Mouse (Mus musculus) embryonic fibroblast, embryonic 13.5 days (primary cell): ENCODE measurements around the gene Sectm1b. TPM values are rescaled to one million over a fixed set of nuclear protein-coding genes. Genes with fewer than 3 reads are reported as not detected.
A peak's percentile ranks its signal among the peaks of the same experiment; 100 is the strongest.
"Not testable (repeated sequence)": the region's sequence is repeated elsewhere in the genome, so short reads cannot be mapped to it uniquely, and the experiment has no call there.

Experiments used
- H3K27ac ChIP-seq: 2 replicates; pipeline ENCODE4 v1.5.1; 2012; ENCODE audit warnings: low read length, control low read depth, inconsistent platforms; ENCODE audit not compliant: insufficient read depth
- H3K4me1 ChIP-seq: 2 replicates; pipeline ENCODE4 v1.6.1; 2011; ENCODE audit warnings: low read length; ENCODE audit not compliant: control insufficient read depth, insufficient read depth
- H3K4me3 ChIP-seq: 2 replicates; pipeline ENCODE4 v1.5.1; 2011; ENCODE audit warnings: mild to moderate bottlenecking, control low read depth, low read length; ENCODE audit not compliant: insufficient read depth
- CTCF ChIP-seq: IDR thresholded peaks from 2 replicates; pipeline ENCODE4 v1.5.1; 2011; ENCODE audit warnings: mild to moderate bottlenecking, control low read depth, low read length, moderate library complexity, borderline replicate concordance; ENCODE audit not compliant: insufficient read depth
- POLR2A ChIP-seq: IDR thresholded peaks from 2 replicates; pipeline ENCODE4 v1.6.1; 2011; ENCODE audit warnings: low read depth, mild to moderate bottlenecking, control low read depth, low read length, moderate library complexity
- polyA plus RNA-seq: library from polyadenylated mRNA; stranded (reverse); fragments of >200 nt; gene quantifications from 2 replicates; pipeline ENCODE4 v1.2.4, GENCODE M21; 2011; ENCODE audit warnings: low read depth; ENCODE audit not compliant: missing spikeins, insufficient read length

The Sectm1b gene
- polyA plus RNA-seq, 1 experiment: not detected

DNA sequence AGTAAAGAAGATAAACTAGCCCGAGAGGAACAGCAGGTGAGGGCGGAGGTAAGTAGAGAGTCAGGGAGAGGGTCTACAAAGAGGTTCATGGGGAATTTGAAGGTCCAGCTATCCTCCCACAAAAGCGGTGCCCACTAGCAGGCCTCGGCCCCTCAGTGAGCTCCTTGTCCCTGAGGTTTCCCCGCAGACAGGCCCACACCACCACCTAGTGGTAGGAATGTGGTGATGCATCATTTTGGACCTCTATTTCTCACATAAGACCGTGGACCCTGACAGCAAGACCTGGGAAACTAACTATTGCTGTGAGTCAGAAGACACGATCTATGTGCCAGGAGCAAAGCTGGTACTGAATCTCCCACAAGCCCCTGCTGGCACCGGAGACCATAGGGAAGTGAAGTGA lies 9.8 kb downstream of the Sectm1b start:
- no peak overlapping the region for H3K4me3 ChIP-seq
- no peaks in the 10 kb centered on the region for H3K4me1 ChIP-seq
- H3K27ac ChIP-seq: no peak overlapping the region
- peak; percentile 76; the same call in 1 of the 2 replicates for TF ChIP-seq CTCF
- no peak for TF ChIP-seq POLR2A

DNA sequence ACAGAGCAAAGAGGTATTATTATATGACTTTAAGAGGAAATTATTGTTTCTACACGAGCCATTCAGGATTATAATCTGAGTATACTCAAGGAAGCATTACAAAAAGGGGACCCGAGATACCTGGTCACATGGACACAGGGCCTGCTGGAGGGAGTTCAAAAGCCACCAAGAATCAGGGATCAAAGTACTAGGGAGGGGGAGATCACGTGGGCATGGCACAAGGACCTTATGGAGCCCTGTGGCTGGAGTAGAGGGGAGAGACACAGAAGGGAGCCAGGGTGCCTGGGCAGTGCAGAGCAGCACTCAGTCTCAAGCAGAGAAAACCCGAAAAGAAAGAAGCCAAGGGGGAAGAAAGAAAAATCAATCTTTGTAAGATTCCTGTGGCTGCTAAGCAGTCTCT lies 11.0 kb downstream of the Sectm1b start:
- Histone ChIP-seq H3K4me1 (no peaks in the 10 kb centered on the region), H3K4me3 (no peak overlapping the region), H3K27ac (no peak overlapping the region)
- TF ChIP-seq CTCF (no peak), POLR2A (no peak)

DNA sequence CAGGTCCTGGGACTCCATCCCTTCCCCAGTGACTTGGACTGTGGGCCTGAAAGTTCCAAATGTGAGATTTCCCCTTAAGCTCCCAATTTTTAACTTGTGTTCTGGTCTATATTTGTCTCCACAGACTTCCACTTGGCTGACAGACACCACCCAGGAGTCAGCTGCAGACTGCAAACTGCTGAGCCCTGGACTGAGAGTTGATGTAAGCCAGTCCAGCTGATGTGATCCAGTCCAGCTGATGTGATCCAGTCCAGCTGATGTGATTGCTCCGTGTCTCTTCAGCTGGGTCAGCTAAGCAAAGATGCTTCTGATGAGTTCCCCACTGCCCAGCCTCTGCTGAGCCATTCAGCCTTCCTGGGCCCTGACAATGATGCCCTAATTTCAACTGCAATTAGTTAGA lies 11.6 kb downstream of the Sectm1b start:
- no peak overlapping the region for H3K27ac ChIP-seq
- no peak overlapping the region for H3K4me3 ChIP-seq
- no peaks in the 10 kb centered on the region for H3K4me1 ChIP-seq
- TF ChIP-seq CTCF (no peak), POLR2A (no peak)

DNA sequence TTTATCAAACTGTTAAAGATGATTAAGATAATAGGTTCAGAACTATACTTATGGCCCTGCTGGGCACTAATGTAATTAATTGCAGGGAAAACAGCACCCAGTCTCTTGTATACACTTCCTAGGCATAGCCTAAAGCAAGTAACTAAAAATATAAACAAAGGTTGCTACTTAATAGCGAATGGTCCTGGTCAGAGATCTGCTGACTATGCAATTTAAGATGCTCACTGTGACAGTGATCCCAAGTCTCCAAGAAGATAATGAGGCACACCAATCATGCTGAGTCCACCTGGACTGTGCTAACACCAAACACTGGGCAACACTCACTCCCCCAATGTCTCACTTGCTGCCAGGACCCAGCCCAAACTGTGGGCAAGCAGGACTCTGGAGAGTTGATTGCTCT lies 13.5 kb downstream of the Sectm1b start:
- TF ChIP-seq CTCF: no peak
- TF ChIP-seq POLR2A: no peak
- no peak overlapping the region for H3K4me3 ChIP-seq
- H3K27ac ChIP-seq: no peak overlapping the region
- no peaks in the 10 kb centered on the region for H3K4me1 ChIP-seq

DNA sequence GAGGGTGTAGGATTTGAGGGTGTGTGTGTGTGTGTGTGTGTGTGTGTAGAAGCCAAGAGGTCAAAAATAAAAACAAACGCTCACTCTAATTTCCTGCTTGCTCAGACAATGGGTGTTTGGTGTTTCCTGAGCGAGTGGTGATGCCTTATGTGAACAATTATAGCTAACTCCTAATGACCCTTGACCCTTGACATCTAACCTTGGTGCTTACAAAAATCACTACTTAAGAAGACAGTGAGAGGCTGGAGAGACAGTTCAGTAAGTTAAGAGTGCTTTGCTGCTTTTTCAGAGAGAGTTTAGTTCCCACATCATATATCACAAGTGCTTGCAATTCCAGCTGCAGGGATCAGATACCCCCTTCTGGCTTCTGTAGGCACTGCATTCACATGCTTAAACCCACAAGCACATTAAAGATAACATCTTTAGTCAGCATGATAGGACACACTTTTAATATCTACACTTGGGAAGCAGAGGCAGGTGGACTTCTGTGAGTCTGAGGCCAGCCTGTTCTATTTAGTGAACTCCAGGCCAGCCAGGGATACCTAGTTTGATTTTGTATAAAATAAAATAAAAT lies 15.5 kb downstream of the Sectm1b start:
- Histone ChIP-seq H3K4me1 (no peaks in the 10 kb centered on the region), H3K4me3 (no peak overlapping the region), H3K27ac (no peak overlapping the region)
- no peak for TF ChIP-seq CTCF
- no peak for TF ChIP-seq POLR2A

DNA sequence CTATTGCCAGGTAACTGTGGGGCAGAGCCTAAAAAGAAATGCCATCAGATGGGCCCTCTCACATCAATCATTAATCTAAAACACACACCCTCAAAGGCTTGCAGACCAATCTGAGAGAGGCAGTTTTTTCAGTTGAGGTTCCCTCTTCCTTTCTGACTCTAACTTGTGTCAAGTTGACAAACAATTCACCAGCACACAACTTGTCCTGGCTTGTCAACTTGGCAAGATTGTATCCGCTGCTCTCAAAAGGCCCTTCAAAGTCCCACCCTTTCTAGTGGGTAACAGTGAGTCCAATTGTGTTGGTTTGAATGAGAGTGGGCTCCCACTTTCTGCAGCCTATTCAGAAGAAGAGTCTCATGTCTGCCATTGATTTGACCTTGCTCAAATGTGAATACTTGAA lies 18.1 kb downstream of the Sectm1b start:
- Histone ChIP-seq H3K4me1 (no peaks in the 10 kb centered on the region), H3K27ac (no peak overlapping the region), H3K4me3 (no peak overlapping the region)
- no peak for TF ChIP-seq POLR2A
- no peak for TF ChIP-seq CTCF

DNA sequence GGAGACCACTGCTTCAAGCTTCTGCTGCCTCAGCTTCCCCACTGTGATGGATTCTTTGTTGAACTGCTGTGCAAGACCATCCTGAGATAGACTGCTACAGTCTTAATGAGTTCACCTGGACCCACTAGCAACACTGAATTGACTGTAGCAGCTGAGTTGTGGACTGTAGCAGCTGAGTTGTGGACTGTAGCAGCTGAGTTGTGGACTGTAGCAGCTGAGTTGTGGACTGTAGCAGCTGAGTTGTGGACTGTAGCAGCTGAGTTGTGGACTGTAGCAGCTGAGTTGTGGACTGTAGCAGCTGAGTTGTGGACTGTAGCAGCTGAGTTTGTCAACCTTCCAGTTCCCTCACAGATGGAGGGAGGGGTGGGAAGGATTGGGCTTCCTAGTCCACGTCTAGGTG lies 20.3 kb downstream of the Sectm1b start:
- H3K4me1 ChIP-seq, H3K4me3 ChIP-seq, H3K27ac ChIP-seq: not testable (repeated sequence)

DNA sequence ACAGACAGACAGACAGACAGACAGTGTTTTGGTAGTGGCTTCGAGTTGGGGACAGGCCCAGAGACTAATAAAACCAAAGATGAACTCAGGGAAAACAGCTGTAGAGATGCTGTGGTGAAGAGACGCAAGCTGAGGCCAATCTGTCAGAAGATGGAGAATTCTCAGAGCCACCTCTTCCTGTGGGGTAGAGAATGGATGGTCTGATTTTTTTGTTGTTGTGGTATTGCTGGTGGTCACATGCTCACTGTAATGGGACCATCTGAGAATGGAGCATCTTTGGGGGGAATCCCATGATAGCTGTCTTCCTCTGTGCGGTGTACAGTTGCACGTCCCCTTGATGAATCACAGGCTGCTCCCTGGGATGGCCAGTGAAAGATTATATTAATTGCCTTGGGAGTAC lies 20.9 kb downstream of the Sectm1b start:
- TF ChIP-seq CTCF (no peak), POLR2A (no peak)
- H3K4me1 ChIP-seq: no peaks in the 10 kb centered on the region
- H3K4me3 ChIP-seq: no peak overlapping the region
- H3K27ac ChIP-seq: no peak overlapping the region

DNA sequence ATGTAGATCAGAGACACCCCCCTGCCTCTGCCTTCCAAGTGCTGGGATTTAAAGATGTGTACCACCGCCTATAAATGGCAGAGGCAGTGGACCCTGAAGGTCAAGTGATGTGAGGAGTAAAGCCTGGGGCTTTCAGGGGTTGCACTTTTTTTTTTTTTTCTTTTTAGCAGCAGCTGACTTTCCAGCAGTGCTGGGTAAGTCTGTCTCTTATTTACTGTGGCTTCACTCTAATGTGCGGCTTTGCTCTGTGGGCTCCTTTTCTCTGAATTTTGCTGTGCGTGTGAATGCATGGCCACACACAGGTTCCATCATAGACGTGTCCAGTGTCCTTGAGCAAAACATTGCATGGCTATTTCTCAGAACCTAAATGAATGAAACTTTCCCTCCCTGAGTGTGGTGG lies 21.7 kb downstream of the Sectm1b start:
- TF ChIP-seq POLR2A (no peak), CTCF (no peak)
- Histone ChIP-seq H3K4me1 (no peaks in the 10 kb centered on the region), H3K4me3 (no peak overlapping the region), H3K27ac (no peak overlapping the region)

DNA sequence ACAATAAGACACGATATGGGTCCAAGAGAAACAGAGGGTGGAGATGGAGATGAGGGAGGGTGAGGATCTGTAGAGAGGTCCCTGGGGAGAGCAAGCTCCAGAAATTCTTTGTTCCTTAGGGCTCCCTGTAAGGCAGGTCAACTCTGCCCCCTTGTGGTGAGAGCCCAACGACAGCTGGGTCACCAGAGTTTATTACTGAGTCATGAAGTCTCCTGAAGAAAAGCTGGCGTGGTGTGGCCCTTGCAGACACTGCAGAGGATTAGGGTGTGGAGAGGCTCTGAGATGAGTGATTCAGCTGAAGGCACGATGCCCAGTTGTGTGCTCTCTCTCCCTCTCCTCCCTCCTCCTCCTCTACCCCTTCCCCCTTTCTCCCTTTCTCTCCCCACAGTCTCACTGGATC lies 22.2 kb downstream of the Sectm1b start:
- H3K4me3 ChIP-seq: no peak overlapping the region
- peak; percentile 83 for TF ChIP-seq CTCF
- TF ChIP-seq POLR2A: no peak
- no peak overlapping the region for H3K27ac ChIP-seq
- no peaks in the 10 kb centered on the region for H3K4me1 ChIP-seq

DNA sequence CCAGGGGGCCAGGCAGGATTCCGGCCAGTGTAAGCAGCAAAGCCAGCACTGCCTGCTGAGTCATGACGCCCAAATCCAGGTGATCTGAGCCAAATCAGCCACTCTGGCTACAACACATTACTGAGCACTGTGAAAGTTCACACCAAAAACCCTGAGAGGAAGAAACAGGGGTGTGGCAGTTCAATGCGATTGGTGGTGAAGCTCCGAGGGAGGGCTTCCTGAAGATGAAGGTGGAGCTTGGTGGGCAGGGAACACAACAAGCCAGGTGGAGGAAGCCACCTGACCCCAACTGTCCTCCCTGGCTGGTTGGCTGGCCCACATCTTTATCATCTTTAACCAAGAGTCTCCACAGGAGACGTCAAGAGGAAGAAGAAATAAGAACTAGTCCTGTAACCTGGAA lies 24.1 kb downstream of the Sectm1b start, which contains the start of gene Cd7:
Gene Cd7, minus strand, starts transcription at position 117 of the 400 bp plus-strand sequence.
- no peak within 1 kb of the TSS for H3K27ac ChIP-seq
- no peak for TF ChIP-seq CTCF
- no peak for TF ChIP-seq POLR2A

More for the DNA sequence above, 24.1 kb downstream of the Sectm1b start, which contains the start of gene Cd7:
- no peaks in the 10 kb centered on the region for H3K4me1 ChIP-seq
- H3K4me3 ChIP-seq: no peak within 1 kb of the TSS
